Mouse (Mus musculus) MEL (cell line): ENCODE measurements around the gene Ndufa11. TPM values are rescaled to one million over a fixed set of nuclear protein-coding genes. Genes with fewer than 3 reads are reported as not detected.

Experiments
- DNase-seq: peaks from one replicate; pipeline ENCODE4 v3.0.0; 2011; ENCODE audit warnings: low read depth, low spot score
- H3K27ac ChIP-seq: 2 replicates; pipeline ENCODE4 v1.5.1; 2012; ENCODE audit warnings: low read depth, mild to moderate bottlenecking, control low read depth, low read length, moderate library complexity; ENCODE audit not compliant: control insufficient read depth
- H3K27me3 ChIP-seq, 2 experiments: fragments of 150-350 bp in 1 of 2; sonication (generic) in 1 of 2; 2 replicates each; pipeline ENCODE4 v1.6.1; 2012; ENCODE audit warnings: low read length in 2 of 2, mild to moderate bottlenecking in 2 of 2, improper control_type of control experiment in 1 of 2, moderate library complexity in 1 of 2; ENCODE audit not compliant: insufficient read depth in 2 of 2, control insufficient read depth in 1 of 2
- H3K36me3 ChIP-seq, 2 experiments: 2 replicates each; pipeline ENCODE4 v1.6.1; 2012 to 2014; ENCODE audit warnings: low read length in 2 of 2, improper control_type of control experiment in 1 of 2, inconsistent platforms in 1 of 2, mild to moderate bottlenecking in 1 of 2; ENCODE audit not compliant: insufficient read depth in 2 of 2, control insufficient read depth in 1 of 2
- H3K4me1 ChIP-seq, 2 experiments: fragments of 150-350 bp in 1 of 2; sonication (generic) in 1 of 2; 2 replicates each; pipeline ENCODE4 v1.6.1; 2012; ENCODE audit warnings: low read length in 2 of 2, improper control_type of control experiment in 1 of 2, mild to moderate bottlenecking in 1 of 2; ENCODE audit not compliant: insufficient read depth in 2 of 2, control insufficient read depth in 1 of 2
- H3K4me3 ChIP-seq, 2 experiments: fragments of 150-350 bp in 1 of 2; sonication (generic) in 1 of 2; 2 replicates each; pipeline ENCODE4 v1.5.1; 2012; ENCODE audit warnings: low read depth in 2 of 2, low read length in 2 of 2, mild to moderate bottlenecking in 2 of 2, moderate library complexity in 2 of 2, control low read depth in 1 of 2, improper control_type of control experiment in 1 of 2; ENCODE audit not compliant: control insufficient read depth in 1 of 2, insufficient read depth in 1 of 2
- H3K79me2 ChIP-seq: 2 replicates; pipeline ENCODE4 v1.6.1; 2012; ENCODE audit warnings: mild to moderate bottlenecking, low read length, moderate library complexity; ENCODE audit not compliant: control insufficient read depth, poor library complexity, insufficient read depth
- H3K9ac ChIP-seq: 2 replicates; pipeline ENCODE4 v1.6.1; 2012; ENCODE audit warnings: low read depth, mild to moderate bottlenecking, control low read depth, low read length, moderate library complexity; ENCODE audit not compliant: control insufficient read depth, poor library complexity, severe bottlenecking
- H3K9me3 ChIP-seq: fragments of 150-350 bp; sonication (generic); replicated peaks from 2 replicates; pipeline ENCODE4 v1.6.1; 2012; ENCODE audit warnings: mild to moderate bottlenecking, low read length, improper control_type of control experiment, moderate library complexity; ENCODE audit not compliant: insufficient read depth
- BHLHE40 ChIP-seq: IDR thresholded peaks from 2 replicates; pipeline ENCODE4 v1.6.1; 2012; ENCODE audit warnings: low read depth, mild to moderate bottlenecking, inconsistent platforms, low read length, improper control_type of control experiment, borderline replicate concordance
- CHD1 ChIP-seq: IDR thresholded peaks from 2 replicates; pipeline ENCODE4 v1.6.1; 2012; ENCODE audit warnings: low read depth, mild to moderate bottlenecking, inconsistent platforms, low read length, improper control_type of control experiment
- CTCF ChIP-seq, 3 experiments: IDR thresholded peaks in 2 of 3; conservative IDR thresholded peaks in 1 of 3; 2 replicates each; pipeline ENCODE4 v1.5.1; 2011 to 2012; ENCODE audit warnings: low read length in 3 of 3, low read depth in 2 of 3, mild to moderate bottlenecking in 2 of 3, improper control_type of control experiment in 1 of 3, inconsistent platforms in 1 of 3, mixed read lengths in 1 of 3, moderate library complexity in 1 of 3; ENCODE audit not compliant: control insufficient read depth in 1 of 3, insufficient read depth in 1 of 3, poor library complexity in 1 of 3, severe bottlenecking in 1 of 3
- ELF1 ChIP-seq: IDR thresholded peaks from 2 replicates; pipeline ENCODE4 v1.6.1; 2014; ENCODE audit warnings: low read depth, mild to moderate bottlenecking, inconsistent platforms, low read length, improper control_type of control experiment, moderate library complexity
- EP300 ChIP-seq, 2 experiments: IDR thresholded peaks; 2 replicates each; pipeline ENCODE4 v1.6.1; 2011; ENCODE audit warnings: improper control_type of control experiment in 2 of 2, low read length in 2 of 2, low read depth in 1 of 2, mild to moderate bottlenecking in 1 of 2
- ETS1 ChIP-seq: IDR thresholded peaks from 2 replicates; pipeline ENCODE4 v1.6.1; 2012; ENCODE audit warnings: low read depth, mild to moderate bottlenecking, inconsistent platforms, low read length, improper control_type of control experiment, moderate library complexity
- GABPA ChIP-seq: IDR thresholded peaks from 2 replicates; pipeline ENCODE4 v1.6.1; 2012; ENCODE audit warnings: low read depth, mild to moderate bottlenecking, inconsistent platforms, low read length, improper control_type of control experiment, moderate library complexity
- GATA1 ChIP-seq: IDR thresholded peaks from 2 replicates; pipeline ENCODE4 v1.6.1; 2011; ENCODE audit warnings: low read depth, low read length, improper control_type of control experiment
- HCFC1 ChIP-seq: IDR thresholded peaks from 2 replicates; pipeline ENCODE4 v1.6.1; 2012; ENCODE audit warnings: low read depth, mild to moderate bottlenecking, inconsistent platforms, low read length, improper control_type of control experiment, moderate library complexity
- MAX ChIP-seq: IDR thresholded peaks from 2 replicates; pipeline ENCODE4 v1.6.1; 2011; ENCODE audit warnings: low read length, improper control_type of control experiment
- MAZ ChIP-seq: IDR thresholded peaks from 2 replicates; pipeline ENCODE4 v1.6.1; 2012; ENCODE audit warnings: low read depth, mild to moderate bottlenecking, inconsistent platforms, low read length, improper control_type of control experiment
- MEF2A ChIP-seq: IDR thresholded peaks from 2 replicates; pipeline ENCODE4 v1.6.1; 2014; ENCODE audit warnings: low read depth, mild to moderate bottlenecking, inconsistent platforms, low read length, improper control_type of control experiment; ENCODE audit not compliant: poor library complexity, insufficient replicate concordance, severe bottlenecking; ENCODE audit errors: extremely low read depth
- MYB ChIP-seq: IDR thresholded peaks from 2 replicates; pipeline ENCODE4 v1.6.1; 2011; ENCODE audit warnings: mild to moderate bottlenecking, low read depth, low read length, improper control_type of control experiment
- MYC ChIP-seq: IDR thresholded peaks from 2 replicates; pipeline ENCODE4 v1.6.1; 2011; ENCODE audit warnings: low read depth, mild to moderate bottlenecking, low read length, improper control_type of control experiment, moderate library complexity
- NRF1 ChIP-seq: IDR thresholded peaks from 2 replicates; pipeline ENCODE4 v1.6.1; 2014; ENCODE audit warnings: low read depth, mild to moderate bottlenecking, inconsistent platforms, low read length, improper control_type of control experiment, moderate library complexity; ENCODE audit not compliant: poor library complexity, insufficient read depth, severe bottlenecking
- POLR2A ChIP-seq, 2 experiments: IDR thresholded peaks; 2 replicates each; pipeline ENCODE4 v1.6.1; 2011 to 2012; ENCODE audit warnings: low read length in 2 of 2, mild to moderate bottlenecking in 2 of 2, control low read depth in 1 of 2, improper control_type of control experiment in 1 of 2, low read depth in 1 of 2, moderate library complexity in 1 of 2; ENCODE audit not compliant: control insufficient read depth in 1 of 2, insufficient read depth in 1 of 2, poor library complexity in 1 of 2
- RAD21 ChIP-seq: IDR thresholded peaks from 2 replicates; pipeline ENCODE4 v1.6.1; 2011; ENCODE audit warnings: mild to moderate bottlenecking, low read depth, low read length, improper control_type of control experiment
- SIN3A ChIP-seq: IDR thresholded peaks from 2 replicates; pipeline ENCODE4 v1.6.1; 2012; ENCODE audit warnings: low read length, improper control_type of control experiment, inconsistent platforms
- SMC3 ChIP-seq: IDR thresholded peaks from 2 replicates; pipeline ENCODE4 v1.6.1; 2011; ENCODE audit warnings: low read depth, low read length, improper control_type of control experiment
- TCF12 ChIP-seq: IDR thresholded peaks from 2 replicates; pipeline ENCODE4 v1.6.1; 2014; ENCODE audit warnings: low read depth, mild to moderate bottlenecking, inconsistent platforms, low read length, improper control_type of control experiment, moderate library complexity
- ZMIZ1 ChIP-seq: IDR thresholded peaks from 2 replicates; pipeline ENCODE4 v1.6.1; 2012; ENCODE audit warnings: low read depth, mild to moderate bottlenecking, inconsistent platforms, low read length, improper control_type of control experiment, moderate library complexity
- ZNF384 ChIP-seq: IDR thresholded peaks from 2 replicates; pipeline ENCODE4 v1.6.1; 2012; ENCODE audit warnings: low read depth, mild to moderate bottlenecking, inconsistent platforms, low read length, improper control_type of control experiment
- polyA plus RNA-seq, 2 experiments: library from polyadenylated mRNA; stranded (reverse) in 1 of 2; unstranded in 1 of 2; fragments of >175 nt in 1 of 2; fragments of >200 nt in 1 of 2; gene quantifications; 2 replicates each; pipeline versions ENCODE4 v1.2.1 to v1.2.4; 2012; ENCODE audit warnings: low replicate concordance in 2 of 2, low read depth in 1 of 2; ENCODE audit not compliant: insufficient read length in 2 of 2, insufficient read depth in 1 of 2, missing spikeins in 1 of 2
- total RNA-seq: library from RNA; depleted of rRNA; stranded (reverse); fragments of 300-350 nt; gene quantifications from 2 replicates; pipeline ENCODE4 v1.2.3, GENCODE M21; 2012

The Ndufa11 gene
- total and polyA plus RNA-seq, 3 experiments = 249 to 351 TPM; not detected in 1

- no peaks in the 10 kb centered on the region for H3K27me3 ChIP-seq
Measured at GRCm38 (mm10) chr17:56706515-56706914, 11.1 kb upstream of the Ndufa11 start.

GRCm38 (mm10) chr17:56708692-56709091 lies 8.9 kb upstream of the Ndufa11 start:
- no peak overlapping the region for H3K4me3 ChIP-seq
- no peak overlapping the region for H3K27ac ChIP-seq
- H3K9ac ChIP-seq = no peak overlapping the region
- peaks cover 0 to 8% of the 10 kb centered on the region in 2 experiments; a peak in 2 of 4 replicates for H3K36me3 ChIP-seq
- DNase-seq = no peak
- TF ChIP-seq GABPA (no peak), NRF1 (no peak), TCF12 (no peak), RAD21 (no peak), ELF1 (no peak), SMC3 (no peak), CTCF (IDR thresholded peaks at IDR 0.05 in 2 of 3, conservative IDR thresholded peaks at IDR 0.05 in 1 of 3; ENCODE audit: control insufficient read depth in 1 of 3, insufficient read depth in 1 of 3, low read depth in 2 of 3, low read length in 3 of 3, poor library complexity in 1 of 3, severe bottlenecking in 1 of 3) (no peak), ZNF384 (no peak), MEF2A (no peak), MYC (no peak), BHLHE40 (no peak), HCFC1 (no peak), MAZ (no peak), SIN3A (no peak), ZMIZ1 (no peak), MYB (no peak), CHD1 (no peak), MAX (no peak)
- no peaks in the 10 kb centered on the region for H3K79me2 ChIP-seq
- no peaks in the 10 kb centered on the region for H3K9me3 ChIP-seq
- no peaks in the 10 kb centered on the region for H3K27me3 ChIP-seq
- no peaks in the 10 kb centered on the region for H3K4me1 ChIP-seq

More at GRCm38 (mm10) chr17:56706515-56706914, 11.1 kb upstream of the Ndufa11 start:
- no peaks in the 10 kb centered on the region for H3K79me2 ChIP-seq
- peaks cover 0 to 8% of the 10 kb centered on the region in 2 experiments; a peak in 2 of 4 replicates for H3K36me3 ChIP-seq
- peak; percentile 27; the same call in 1 of the 2 replicates for TF ChIP-seq ETS1
- TF ChIP-seq EP300 (IDR thresholded peaks at IDR 0.05; ENCODE audit: low read depth in 1 of 2, low read length in 2 of 2) = peak in 1 of 2 experiments; percentile 17; a peak in 1 of 4 replicates
- no peak for TF ChIP-seq ZNF384
- 0 out of 4 replicates have a peak, but pooled peaks of 1 of the 2 experiments have one; percentile 23 for TF ChIP-seq POLR2A (IDR thresholded peaks at IDR 0.05; ENCODE audit: control insufficient read depth in 1 of 2, insufficient read depth in 1 of 2, low read depth in 1 of 2, low read length in 2 of 2, poor library complexity in 1 of 2)
- TF ChIP-seq GATA1 = 0 out of 2 replicates have a peak, but pooled peaks have one; percentile 16
- peak; percentile 60; the same call in 1 of the 2 replicates for TF ChIP-seq TCF12
- no peak overlapping the region for H3K9ac ChIP-seq
- no peaks in the 10 kb centered on the region for H3K4me1 ChIP-seq
- H3K9me3 ChIP-seq = no peaks in the 10 kb centered on the region
- DNase-seq = no peak
- no peak overlapping the region for H3K27ac ChIP-seq
- no peak overlapping the region for H3K4me3 ChIP-seq
